Mouse (Mus musculus): Measurements from ENCODE around the gene Pcnx2.

GRCm38 (mm10) chr8:125716613-125717012 lies 181.5 kb downstream of the Pcnx2 start:
- TF ChIP-seq CTCF (conservative IDR thresholded peaks at IDR 0.05 in 1 of 2, IDR thresholded peaks at IDR 0.05 in 1 of 2; ENCODE audit: low read depth in 2 of 2, low read length in 2 of 2): no peak
- no peak for TF ChIP-seq CHD2 (IDR thresholded peaks at IDR 0.05; ENCODE audit: low read length)
